Mouse (Mus musculus): ENCODE measurements around the gene Gabpa. TPM values are rescaled to one million over a fixed set of nuclear protein-coding genes. Genes with fewer than 3 reads are reported as not detected.

Gene Gabpa
- polyA plus RNA-seq, 1 experiment from 2014 or later: 26.4 TPM

- WGBS: 77% methylated on average over 24 of the region's 24 CpGs
- H3K36me3 ChIP-seq: no peaks in the 10 kb centered on the region
- peak; percentile 28 for ATAC-seq (replicated peaks)
- H3K4me1 ChIP-seq: peaks cover 25% of the 10 kb centered on the region
- no peaks in the 10 kb centered on the region for H3K9me3 ChIP-seq
- H3K4me3 ChIP-seq: no peak overlapping the region
- no peak overlapping the region for H3K9ac ChIP-seq (replicated peaks)
- H3K27ac ChIP-seq (replicated peaks): 0 out of 2 replicates have a peak overlapping the region, but pooled peaks have one; percentile 2
- no peak overlapping the region for H3K4me2 ChIP-seq (replicated peaks)
- no peaks in the 10 kb centered on the region for H3K27me3 ChIP-seq
Observed at GRCm38 (mm10) chr16:84875012-84875717, 40.4 kb downstream of the Gabpa start.

- Histone ChIP-seq H3K4me2 (replicated peaks) (peak overlapping the region; percentile 18; the same call in 1 of the 2 replicates), H3K9me3 (no peaks in the 10 kb centered on the region), H3K4me1 (peaks cover 25% of the 10 kb centered on the region), H3K9ac (replicated peaks) (no peak overlapping the region), H3K36me3 (no peaks in the 10 kb centered on the region), H3K27ac (replicated peaks) (no peak overlapping the region), H3K4me3 (no peak overlapping the region), H3K27me3 (no peaks in the 10 kb centered on the region)
- peak; percentile 79 for ATAC-seq (replicated peaks)
- WGBS: 62% methylated on average over 7 of the region's 7 CpGs
Observed at GRCm38 (mm10) chr16:84875718-84876035, 41.0 kb downstream of the Gabpa start.

- H3K4me1 ChIP-seq: peaks cover 25% of the 10 kb centered on the region
- H3K36me3 ChIP-seq: no peaks in the 10 kb centered on the region
- H3K9ac ChIP-seq (replicated peaks): no peak overlapping the region
- 26% methylated on average over 8 of the region's 8 CpGs for WGBS
- no peak overlapping the region for H3K27ac ChIP-seq (replicated peaks)
- peak; percentile 83 for ATAC-seq (replicated peaks)
- H3K9me3 ChIP-seq: no peaks in the 10 kb centered on the region
- H3K27me3 ChIP-seq: no peaks in the 10 kb centered on the region
- H3K4me3 ChIP-seq: no peak overlapping the region
- H3K4me2 ChIP-seq (replicated peaks): peak overlapping the region; percentile 18; the same call in 1 of the 2 replicates
Observed at GRCm38 (mm10) chr16:84876082-84876481, 41.4 kb downstream of the Gabpa start.

GRCm38 (mm10) chr16:84879146-84879545, 44.4 kb downstream of the Gabpa start:
- Histone ChIP-seq H3K9me3 (no peaks in the 10 kb centered on the region), H3K4me3 (no peak overlapping the region), H3K4me2 (replicated peaks) (no peak overlapping the region), H3K9ac (replicated peaks) (no peak overlapping the region), H3K27me3 (no peaks in the 10 kb centered on the region), H3K4me1 (peaks cover 25% of the 10 kb centered on the region), H3K36me3 (no peaks in the 10 kb centered on the region), H3K27ac (replicated peaks) (no peak overlapping the region)
- WGBS: 23% methylated on average over 5 of the region's 5 CpGs
- 0 out of 2 replicates have a peak, but pooled peaks have one; percentile 15 for ATAC-seq (replicated peaks)

GRCm38 (mm10) chr16:84881168-84881567, 46.4 kb downstream of the Gabpa start:
- no peak for ATAC-seq (replicated peaks)
- H3K36me3 ChIP-seq: no peaks in the 10 kb centered on the region
- no peaks in the 10 kb centered on the region for H3K9me3 ChIP-seq
- 87% methylated on average over 9 of the region's 9 CpGs for WGBS
- H3K4me1 ChIP-seq: peaks cover 12% of the 10 kb centered on the region
- no peak overlapping the region for H3K27ac ChIP-seq (replicated peaks)
- H3K4me3 ChIP-seq: no peak overlapping the region
- no peak overlapping the region for H3K9ac ChIP-seq (replicated peaks)
- H3K4me2 ChIP-seq (replicated peaks): no peak overlapping the region
- H3K27me3 ChIP-seq: no peaks in the 10 kb centered on the region

DNA sequence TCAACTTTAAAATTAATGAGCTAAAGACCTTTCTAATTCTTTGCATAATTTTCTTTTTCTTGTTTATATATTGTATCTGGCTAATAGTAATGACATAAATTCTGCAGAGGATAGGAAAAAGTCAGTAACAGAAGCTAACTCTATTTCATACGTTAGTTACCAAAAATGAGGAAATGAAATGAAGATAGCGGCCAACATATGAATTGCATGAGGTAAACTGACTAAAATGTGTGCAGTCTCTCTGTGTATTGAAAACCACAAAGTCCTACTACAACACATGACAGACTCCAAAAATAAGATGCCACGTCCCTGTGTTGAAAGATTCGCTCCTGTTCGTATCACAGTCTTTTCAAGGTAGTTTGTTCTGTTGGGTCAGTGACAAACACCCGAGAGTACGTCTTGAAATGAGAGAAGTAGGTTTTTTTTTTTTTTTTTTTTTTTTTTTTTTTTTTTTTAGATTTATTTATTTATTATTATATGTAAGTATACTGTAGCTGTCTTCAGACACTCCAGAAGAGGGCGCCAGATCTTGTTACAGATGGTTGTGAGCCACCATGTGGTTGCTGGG, 47.1 kb downstream of the Gabpa start:
- Histone ChIP-seq H3K9ac (replicated peaks) (no peak overlapping the region), H3K27ac (replicated peaks) (no peak overlapping the region), H3K27me3 (no peaks in the 10 kb centered on the region), H3K4me1 (peaks cover 5% of the 10 kb centered on the region; the same call in 1 of the 2 replicates), H3K4me2 (replicated peaks) (no peak overlapping the region), H3K4me3 (no peak overlapping the region), H3K9me3 (no peaks in the 10 kb centered on the region), H3K36me3 (no peaks in the 10 kb centered on the region)
- no peak for ATAC-seq (replicated peaks)
- WGBS: 91% methylated on average over 8 of the region's 8 CpGs

GRCm38 (mm10) chr16:84884572-84884971, 49.8 kb downstream of the Gabpa start:
- Histone ChIP-seq H3K27me3 (no peaks in the 10 kb centered on the region), H3K9ac (replicated peaks) (no peak overlapping the region), H3K4me2 (replicated peaks) (no peak overlapping the region), H3K4me3 (no peak overlapping the region), H3K4me1 (no peaks in the 10 kb centered on the region), H3K36me3 (no peaks in the 10 kb centered on the region), H3K27ac (replicated peaks) (no peak overlapping the region), H3K9me3 (no peaks in the 10 kb centered on the region)
- ATAC-seq (replicated peaks): no peak
- WGBS: 88% methylated on average over 8 of the region's 8 CpGs

- H3K27me3 ChIP-seq: no peaks in the 10 kb centered on the region
- no peak overlapping the region for H3K4me3 ChIP-seq
- H3K27ac ChIP-seq (replicated peaks): no peak overlapping the region
- ATAC-seq (replicated peaks): no peak
- H3K36me3 ChIP-seq: no peaks in the 10 kb centered on the region
- H3K4me1 ChIP-seq: no peaks in the 10 kb centered on the region
- WGBS: 92% methylated on average over 4 of the region's 4 CpGs
- H3K9me3 ChIP-seq: no peaks in the 10 kb centered on the region
- H3K4me2 ChIP-seq (replicated peaks): no peak overlapping the region
- H3K9ac ChIP-seq (replicated peaks): no peak overlapping the region
Observed at GRCm38 (mm10) chr16:84902995-84903394, 68.3 kb downstream of the Gabpa start.

DNA sequence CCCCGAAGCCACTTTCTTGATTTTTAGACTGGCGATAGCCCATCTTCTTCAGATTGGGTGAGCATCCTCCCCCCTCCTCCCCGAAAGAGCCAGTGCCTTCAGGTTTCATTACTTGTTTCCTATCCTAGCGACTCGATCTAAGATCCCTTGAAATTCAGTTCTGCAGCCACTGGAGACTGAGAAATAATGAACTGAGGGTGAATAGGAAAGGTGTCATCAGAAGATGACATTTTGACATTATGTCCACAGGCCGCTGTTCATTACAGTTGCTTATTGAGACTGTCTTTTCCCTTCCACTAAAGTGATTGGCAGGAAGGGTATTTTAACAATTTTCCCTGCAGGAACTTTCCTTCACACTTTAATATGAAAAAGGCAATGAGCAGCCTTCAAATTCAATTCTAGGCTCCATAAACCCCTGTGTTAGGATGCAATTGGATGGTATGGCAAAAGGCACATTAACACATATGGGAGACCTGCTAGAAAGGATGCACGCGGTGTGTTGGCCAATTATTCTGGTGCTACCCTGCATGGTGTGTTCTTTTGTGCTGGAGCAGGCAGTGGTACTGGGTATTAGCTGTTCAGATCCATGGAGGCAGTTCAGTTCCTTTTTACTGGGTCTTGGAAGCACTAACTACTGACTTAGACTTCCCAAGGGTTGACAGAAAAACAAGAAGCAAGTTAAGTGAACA, 76.9 kb downstream of the Gabpa start:
- no peaks in the 10 kb centered on the region for H3K36me3 ChIP-seq
- 0 out of 2 replicates have a peak, but pooled peaks cover under 1% of the 10 kb centered on the region for H3K4me1 ChIP-seq
- no peak overlapping the region for H3K4me3 ChIP-seq
- no peaks in the 10 kb centered on the region for H3K9me3 ChIP-seq
- no peak overlapping the region for H3K4me2 ChIP-seq (replicated peaks)
- no peak overlapping the region for H3K27ac ChIP-seq (replicated peaks)
- H3K9ac ChIP-seq (replicated peaks): no peak overlapping the region
- no peaks in the 10 kb centered on the region for H3K27me3 ChIP-seq
- 89% methylated on average over 8 of the region's 8 CpGs for WGBS
- no peak for ATAC-seq (replicated peaks)

Other genes starting within 250 kb of the Gabpa start
- 34.4 and 35.4 TPM in 2 replicates for gene Mrpl39, start 99.2 kb upstream of the Gabpa start, polyA plus RNA-seq (2015; fragmentation: Nextera tagmentation; extraction: Ambion mirVana)
- 16.7 and 18.4 TPM in 2 replicates for gene Jam2, start 60.8 kb upstream of the Gabpa start, polyA plus RNA-seq (2015; fragmentation: Nextera tagmentation; extraction: Ambion mirVana)
- gene Atp5j, start 700 bp downstream of the Gabpa start, polyA plus RNA-seq (2015; fragmentation: Nextera tagmentation; extraction: Ambion mirVana): 748 and 755 TPM in 2 replicates

Measured in forebrain, embryonic 15.5 days (tissue).